Mouse (Mus musculus): ENCODE data around the gene Slc35b1. TPM values are rescaled to one million over a fixed set of nuclear protein-coding genes. Genes with fewer than 3 reads are reported as not detected.
"Not testable (repeated sequence)": the region's sequence is repeated elsewhere in the genome, so short reads cannot be mapped to it uniquely, and the experiment has no call there.

The Slc35b1 gene
- polyA plus RNA-seq, 1 experiment from 2014 or later, result 108 TPM

DNA sequence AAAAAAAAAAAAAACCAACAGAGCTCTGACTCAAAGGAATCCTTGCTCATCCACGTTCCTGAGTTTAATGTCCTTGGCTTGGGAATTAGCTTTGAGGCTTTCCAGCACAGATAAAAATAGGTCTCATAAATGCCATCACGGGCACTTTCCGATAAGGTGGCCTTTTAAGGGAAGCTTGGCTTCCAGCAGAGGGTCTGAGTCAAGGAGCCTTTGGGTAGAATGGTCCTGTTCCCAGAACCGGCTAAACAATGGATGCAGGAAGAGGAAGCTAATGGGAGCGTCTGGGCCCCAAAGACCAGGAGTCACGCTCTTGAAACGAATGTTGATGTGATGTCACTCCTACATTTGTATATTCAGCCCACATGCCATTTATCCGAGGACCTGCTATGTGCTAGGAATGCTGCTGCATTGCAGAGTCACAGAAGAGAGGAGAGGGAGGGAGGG is 18.2 kb downstream of the Slc35b1 start:
- Histone ChIP-seq H3K36me3 (ENCODE audit: control insufficient read depth, insufficient read depth, low read length) (no peaks in the 10 kb centered on the region), H3K4me1 (ENCODE audit: control insufficient read depth, insufficient read depth, low read length) (peaks cover 4% of the 10 kb centered on the region; the same call in 1 of the 2 replicates), H3K27me3 (replicated peaks; ENCODE audit: control insufficient read depth, insufficient read depth, low read length) (no peaks in the 10 kb centered on the region), H3K4me3 (ENCODE audit: low read depth, low read length) (no peak overlapping the region), H3K4me2 (ENCODE audit: low read depth, low read length) (no peak overlapping the region), H3K9me3 (ENCODE audit: control insufficient read depth, low read length) (no peaks in the 10 kb centered on the region), H3K27ac (replicated peaks; ENCODE audit: low read depth, low read length) (no peak overlapping the region), H3K9ac (ENCODE audit: low read depth, low read length) (no peak overlapping the region)
- DNase-seq (ENCODE audit: low spot score), result no peak
- 26% methylated on average over 8 of the region's 8 CpGs for whole genome bisulfite sequencing
- no peak for ATAC-seq (ENCODE audit: low read depth)

DNA sequence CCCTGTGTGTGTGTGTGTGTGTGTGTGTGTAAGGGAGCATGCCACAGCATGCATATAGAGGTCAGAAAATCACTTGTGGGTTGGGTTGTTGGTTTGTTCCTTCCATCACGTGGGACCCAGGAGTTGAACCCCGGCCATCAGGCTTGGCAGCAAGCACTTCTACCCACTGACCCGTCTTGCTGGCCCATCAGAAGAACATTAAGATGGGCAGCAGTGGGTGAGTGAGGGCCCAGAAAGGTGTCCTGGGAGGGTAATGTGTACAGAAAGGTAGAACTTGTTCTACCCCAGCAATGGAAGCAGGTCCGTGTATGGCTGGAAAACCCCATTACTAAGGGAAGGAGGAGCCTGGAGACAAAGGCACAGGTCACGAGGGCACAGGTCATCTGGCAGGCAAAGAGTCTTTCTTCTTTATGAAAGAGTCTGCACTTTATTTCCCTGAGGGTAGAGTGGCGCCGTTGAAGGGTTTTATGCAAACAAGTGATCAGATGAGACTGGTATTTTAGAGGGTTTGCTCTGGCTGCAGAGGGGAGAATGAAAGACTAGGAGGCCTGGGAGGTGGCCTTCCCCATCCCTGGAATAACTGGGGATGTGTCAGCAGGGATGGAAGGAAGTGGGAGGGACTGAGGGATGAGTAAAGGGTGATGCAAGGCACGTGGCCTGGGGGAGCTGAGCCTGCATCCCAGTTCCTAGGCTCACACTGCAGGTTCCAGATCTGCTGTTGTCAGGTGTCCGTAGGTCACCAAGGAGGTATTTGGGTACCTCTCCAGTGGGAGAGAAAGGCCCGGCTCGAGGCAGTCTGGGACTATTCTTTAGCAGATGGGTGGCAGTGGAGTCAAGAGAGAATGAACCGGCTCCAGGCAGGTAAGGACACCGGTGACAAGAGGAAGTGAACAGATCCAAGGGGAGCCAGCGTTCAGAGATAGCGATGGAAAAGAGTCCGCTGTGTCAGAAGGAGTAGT is 19.2 kb downstream of the Slc35b1 start:
- Histone ChIP-seq H3K9me3 (ENCODE audit: control insufficient read depth, low read length) (no peaks in the 10 kb centered on the region), H3K4me1 (ENCODE audit: control insufficient read depth, insufficient read depth, low read length) (no peaks in the 10 kb centered on the region), H3K4me2 (ENCODE audit: low read depth, low read length) (no peak overlapping the region), H3K9ac (ENCODE audit: low read depth, low read length) (no peak overlapping the region), H3K27ac (replicated peaks; ENCODE audit: low read depth, low read length) (no peak overlapping the region), H3K4me3 (ENCODE audit: low read depth, low read length) (no peak overlapping the region), H3K36me3 (ENCODE audit: control insufficient read depth, insufficient read depth, low read length) (no peaks in the 10 kb centered on the region), H3K27me3 (replicated peaks; ENCODE audit: control insufficient read depth, insufficient read depth, low read length) (no peaks in the 10 kb centered on the region)
- DNase-seq (ENCODE audit: low spot score) (no peak), ATAC-seq (ENCODE audit: low read depth) (no peak)
- 61% methylated on average over 16 of the region's 16 CpGs for WGBS

DNA sequence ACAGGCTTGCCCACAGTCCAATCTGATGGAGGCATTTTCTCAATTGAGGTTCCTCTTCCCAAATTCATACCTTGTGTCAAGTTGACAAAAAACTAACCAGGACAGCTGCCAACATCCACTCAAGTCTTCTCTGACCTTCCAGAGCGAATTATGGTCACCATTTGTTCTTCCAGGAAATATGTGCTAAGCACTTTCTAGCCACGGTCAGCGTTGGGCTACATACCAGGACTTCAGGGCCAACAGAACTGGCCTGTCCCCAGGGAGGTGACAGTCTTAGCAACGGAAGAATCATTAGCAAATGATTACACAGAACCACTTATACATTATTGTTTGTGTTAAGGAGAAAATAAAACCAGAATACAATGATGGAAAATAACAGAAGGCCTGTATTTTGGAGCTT is 21.3 kb downstream of the Slc35b1 start:
- Histone ChIP-seq H3K4me2 (ENCODE audit: low read depth, low read length) (no peak overlapping the region), H3K9ac (ENCODE audit: low read depth, low read length) (no peak overlapping the region), H3K9me3 (ENCODE audit: control insufficient read depth, low read length) (no peaks in the 10 kb centered on the region), H3K27ac (replicated peaks; ENCODE audit: low read depth, low read length) (no peak overlapping the region), H3K27me3 (replicated peaks; ENCODE audit: control insufficient read depth, insufficient read depth, low read length) (no peaks in the 10 kb centered on the region), H3K36me3 (ENCODE audit: control insufficient read depth, insufficient read depth, low read length) (no peaks in the 10 kb centered on the region), H3K4me3 (ENCODE audit: low read depth, low read length) (no peak overlapping the region), H3K4me1 (ENCODE audit: control insufficient read depth, insufficient read depth, low read length) (no peaks in the 10 kb centered on the region; the same call in 1 of the 2 replicates)
- WGBS, result 71% methylated on average over 4 of the region's 4 CpGs
- ATAC-seq (ENCODE audit: low read depth) (no peak), DNase-seq (ENCODE audit: low spot score) (no peak)

DNA sequence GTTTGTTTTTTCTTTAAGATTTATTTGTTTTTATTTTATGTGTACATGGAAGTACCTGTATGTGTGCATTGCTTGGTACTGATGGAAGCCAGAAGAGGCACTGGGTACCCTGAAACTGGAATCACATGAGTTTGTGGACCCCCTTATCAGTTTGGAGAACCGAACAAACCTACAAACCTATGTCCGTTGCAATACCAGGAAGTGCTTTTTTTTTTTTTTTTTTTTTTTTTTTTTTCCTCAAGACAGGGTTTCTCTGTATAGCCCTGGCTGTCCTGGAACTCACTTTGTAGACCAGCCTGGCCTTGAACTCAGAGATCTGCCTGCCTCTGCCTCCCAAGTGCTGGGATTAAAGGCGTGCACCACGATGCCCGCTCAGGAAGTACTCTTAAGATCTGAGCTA is 21.9 kb downstream of the Slc35b1 start:
- H3K4me3 ChIP-seq (ENCODE audit: low read depth, low read length); H3K9me3 ChIP-seq (ENCODE audit: control insufficient read depth, low read length); H3K27ac ChIP-seq (replicated peaks; ENCODE audit: low read depth, low read length); H3K4me2 ChIP-seq (ENCODE audit: low read depth, low read length); H3K4me1 ChIP-seq (ENCODE audit: control insufficient read depth, insufficient read depth, low read length); H3K27me3 ChIP-seq (replicated peaks; ENCODE audit: control insufficient read depth, insufficient read depth, low read length); H3K9ac ChIP-seq (ENCODE audit: low read depth, low read length); ATAC-seq (ENCODE audit: low read depth); H3K36me3 ChIP-seq (ENCODE audit: control insufficient read depth, insufficient read depth, low read length); DNase-seq (ENCODE audit: low spot score): not testable (repeated sequence)
- 97% methylated on average over 5 of the region's 5 CpGs for WGBS

DNA sequence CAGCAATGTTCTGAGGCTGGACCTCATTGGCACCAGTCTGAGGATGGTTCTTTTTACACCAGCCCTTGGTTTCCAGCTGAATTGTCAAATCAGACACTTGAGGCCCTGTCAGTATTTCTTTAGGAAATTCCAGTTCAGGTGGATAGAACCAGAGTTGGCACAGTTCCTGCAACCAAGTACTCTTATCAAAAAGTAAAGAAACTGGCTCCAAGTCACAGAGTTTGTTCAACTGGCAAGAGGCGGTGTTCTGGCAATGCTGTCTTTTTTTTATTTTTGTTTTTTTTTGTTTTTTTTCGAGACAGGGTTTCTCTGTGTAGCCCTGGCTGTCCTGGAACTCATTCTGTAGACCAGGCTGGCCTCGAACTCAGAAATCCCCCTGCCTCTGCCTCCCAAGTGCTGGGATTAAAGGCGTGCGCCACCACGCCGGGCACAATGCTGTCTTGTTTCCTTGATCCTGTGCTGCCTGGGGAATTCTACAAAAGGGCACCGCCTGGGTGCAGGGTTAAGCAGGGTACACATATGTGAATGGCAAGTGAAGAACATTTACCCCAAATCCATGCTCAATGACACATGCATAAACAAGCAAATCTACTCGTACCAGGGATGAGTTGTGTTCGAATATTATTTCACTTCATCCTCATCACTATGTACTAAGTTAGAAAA is 25.1 kb downstream of the Slc35b1 start:
- Histone ChIP-seq H3K4me3 (ENCODE audit: low read depth, low read length) (no peak overlapping the region), H3K9ac (ENCODE audit: low read depth, low read length) (no peak overlapping the region), H3K27ac (replicated peaks; ENCODE audit: low read depth, low read length) (no peak overlapping the region), H3K4me1 (ENCODE audit: control insufficient read depth, insufficient read depth, low read length) (peaks cover 6% of the 10 kb centered on the region; the same call in 1 of the 2 replicates), H3K9me3 (ENCODE audit: control insufficient read depth, low read length) (no peaks in the 10 kb centered on the region), H3K27me3 (replicated peaks; ENCODE audit: control insufficient read depth, insufficient read depth, low read length) (no peaks in the 10 kb centered on the region), H3K36me3 (ENCODE audit: control insufficient read depth, insufficient read depth, low read length) (no peaks in the 10 kb centered on the region), H3K4me2 (ENCODE audit: low read depth, low read length) (no peak overlapping the region)
- 86% methylated on average over 10 of the region's 10 CpGs for WGBS
- no peak for ATAC-seq (ENCODE audit: low read depth)
- DNase-seq (ENCODE audit: low spot score), result no peak

DNA sequence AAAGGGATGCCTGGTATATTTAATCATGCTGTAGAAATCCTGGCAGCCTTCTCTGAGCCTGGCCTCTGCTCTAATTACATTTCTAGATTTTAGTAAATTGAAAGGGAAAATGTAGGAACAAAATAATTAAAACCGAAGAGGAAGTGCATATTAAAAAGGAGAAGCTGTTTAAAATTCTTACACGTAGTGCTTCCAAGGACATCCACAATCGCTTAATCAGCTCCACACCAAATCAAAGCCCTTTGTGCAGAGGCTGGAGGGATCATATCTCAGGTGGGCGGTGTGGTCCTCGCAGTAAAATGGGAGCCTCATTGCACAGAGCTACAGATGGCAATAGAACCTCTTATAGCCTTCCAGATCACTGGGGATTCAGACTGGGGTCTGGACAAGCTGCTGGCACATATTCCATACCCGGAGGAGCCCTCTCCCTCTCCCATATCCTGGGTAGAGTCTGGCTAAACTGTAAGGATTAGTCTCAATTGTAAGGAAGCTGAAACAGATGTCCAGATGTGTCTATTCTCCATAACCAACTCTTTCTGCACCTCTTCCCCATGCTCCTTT is 27.0 kb downstream of the Slc35b1 start:
- H3K9ac ChIP-seq (ENCODE audit: low read depth, low read length), result no peak overlapping the region
- peak overlapping the region; percentile 21; the same call in 1 of the 2 replicates for H3K27ac ChIP-seq (replicated peaks; ENCODE audit: low read depth, low read length)

DNA sequence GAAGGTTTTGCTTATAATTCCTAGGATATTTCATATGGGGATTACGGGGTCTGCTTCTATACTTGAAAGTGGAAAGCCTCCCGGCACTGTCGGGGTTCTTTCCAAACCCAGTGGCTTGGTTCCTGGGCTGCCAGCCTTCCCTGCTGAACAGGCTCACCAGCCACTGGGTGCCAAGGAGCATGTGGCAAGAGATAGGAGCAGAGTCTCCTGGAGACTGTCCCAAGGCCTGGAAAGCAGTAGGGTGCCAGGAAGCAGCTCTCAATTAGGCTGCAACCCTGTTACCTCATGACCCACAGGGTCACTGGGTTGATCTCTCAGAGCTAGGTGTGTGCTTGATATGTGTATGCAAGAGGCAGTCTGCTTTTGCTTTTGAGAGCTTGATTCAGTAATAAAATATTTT is 28.1 kb downstream of the Slc35b1 start:
- ATAC-seq (ENCODE audit: low read depth) (no peak), DNase-seq (ENCODE audit: low spot score) (no peak)
- Histone ChIP-seq H3K36me3 (ENCODE audit: control insufficient read depth, insufficient read depth, low read length) (no peaks in the 10 kb centered on the region), H3K27ac (replicated peaks; ENCODE audit: low read depth, low read length) (no peak overlapping the region), H3K27me3 (replicated peaks; ENCODE audit: control insufficient read depth, insufficient read depth, low read length) (no peaks in the 10 kb centered on the region), H3K4me2 (ENCODE audit: low read depth, low read length) (no peak overlapping the region), H3K4me1 (ENCODE audit: control insufficient read depth, insufficient read depth, low read length) (peaks cover 19% of the 10 kb centered on the region), H3K4me3 (ENCODE audit: low read depth, low read length) (no peak overlapping the region), H3K9ac (ENCODE audit: low read depth, low read length) (no peak overlapping the region), H3K9me3 (ENCODE audit: control insufficient read depth, low read length) (no peaks in the 10 kb centered on the region)
- 70% methylated on average over 3 of the region's 3 CpGs for WGBS

More for the DNA sequence above, 27.0 kb downstream of the Slc35b1 start:
- DNase-seq (ENCODE audit: low spot score) (no peak), ATAC-seq (ENCODE audit: low read depth) (no peak)
- H3K9me3 ChIP-seq (ENCODE audit: control insufficient read depth, low read length), result no peaks in the 10 kb centered on the region
- H3K27me3 ChIP-seq (replicated peaks; ENCODE audit: control insufficient read depth, insufficient read depth, low read length), result no peaks in the 10 kb centered on the region
- peaks cover 19% of the 10 kb centered on the region for H3K4me1 ChIP-seq (ENCODE audit: control insufficient read depth, insufficient read depth, low read length)
- H3K4me2 ChIP-seq (ENCODE audit: low read depth, low read length), result no peak overlapping the region
- H3K36me3 ChIP-seq (ENCODE audit: control insufficient read depth, insufficient read depth, low read length), result no peaks in the 10 kb centered on the region
- WGBS, result 34% methylated on average over 6 of the region's 6 CpGs
- H3K4me3 ChIP-seq (ENCODE audit: low read depth, low read length), result no peak overlapping the region

DNA sequence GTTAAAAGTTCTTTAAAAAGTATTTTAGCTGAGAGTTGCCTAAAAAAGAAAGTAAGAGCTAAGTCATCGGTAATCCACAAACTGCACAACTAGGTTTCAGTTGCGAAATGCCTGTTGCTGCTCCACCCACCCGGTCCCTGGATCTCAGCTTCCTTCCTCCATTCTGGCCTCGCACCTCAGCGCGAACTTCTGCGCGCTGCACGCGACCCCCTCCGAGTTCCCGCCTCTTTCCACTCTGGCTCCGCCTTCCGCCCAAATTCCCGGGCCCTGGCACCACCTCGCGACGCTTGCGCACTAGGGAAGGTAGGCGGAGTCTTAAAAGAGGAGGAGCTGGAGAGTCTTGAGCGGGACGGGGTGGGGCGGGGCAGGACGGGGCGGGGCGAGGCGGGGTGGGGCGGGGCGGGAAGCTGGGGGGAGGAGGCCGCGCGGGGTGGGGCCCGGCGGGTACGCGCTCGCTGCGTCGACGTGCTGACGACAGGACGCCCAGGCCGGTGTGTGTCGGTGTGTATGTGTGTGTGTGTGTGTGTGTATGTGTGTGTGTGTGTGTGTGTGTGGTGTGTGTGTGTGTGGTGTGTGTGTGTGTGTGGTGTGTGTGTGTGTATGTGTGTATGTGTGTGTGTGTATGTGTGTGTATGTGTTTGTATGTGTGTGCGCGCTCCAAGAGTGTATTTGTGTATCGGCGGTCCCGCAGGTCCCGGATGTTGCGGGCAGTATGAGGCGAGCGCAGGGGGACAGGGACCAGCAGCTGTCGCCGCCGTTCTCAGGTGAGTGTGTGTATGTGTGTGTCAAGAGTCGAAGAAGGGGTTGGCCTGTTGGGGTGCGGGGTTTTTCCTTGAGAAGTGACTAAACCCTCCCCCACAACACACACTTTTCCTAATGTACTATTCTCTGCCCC is 29.4 kb downstream of the Slc35b1 start, which contains the start of gene Spop:
Gene Spop, plus strand, starts transcription at position 440 of the 895 bp plus-strand sequence.
- DNase-seq (ENCODE audit: low spot score), result peak; percentile 96
- ATAC-seq (ENCODE audit: low read depth), result peak; percentile 86
- no peaks in the 10 kb centered on the region for H3K36me3 ChIP-seq (ENCODE audit: control insufficient read depth, insufficient read depth, low read length)
- H3K9me3 ChIP-seq (ENCODE audit: control insufficient read depth, low read length), result no peaks in the 10 kb centered on the region
- H3K9ac ChIP-seq (ENCODE audit: low read depth, low read length), result peak within 1 kb of the TSS; percentile 80
- WGBS, result 2% methylated on average over 41 of the region's 58 CpGs
- peaks cover 19% of the 10 kb centered on the region for H3K4me1 ChIP-seq (ENCODE audit: control insufficient read depth, insufficient read depth, low read length)
- H3K4me3 ChIP-seq (ENCODE audit: low read depth, low read length), result peak within 1 kb of the TSS; percentile 75
- H3K27me3 ChIP-seq (replicated peaks; ENCODE audit: control insufficient read depth, insufficient read depth, low read length), result no peaks in the 10 kb centered on the region
- H3K27ac ChIP-seq (replicated peaks; ENCODE audit: low read depth, low read length), result peak within 1 kb of the TSS; percentile 97
- H3K4me2 ChIP-seq (ENCODE audit: low read depth, low read length), result peak within 1 kb of the TSS; percentile 82

Measured in embryonic facial prominence, embryonic 14.5 days (tissue).